Mouse (Mus musculus): ENCODE data around the gene Foxn3. TPM values are rescaled to one million over a fixed set of nuclear protein-coding genes. Genes with fewer than 3 reads are reported as not detected.

Gene Foxn3
- polyA plus RNA-seq, 1 experiment from 2014 or later = 18.6 TPM

DNA sequence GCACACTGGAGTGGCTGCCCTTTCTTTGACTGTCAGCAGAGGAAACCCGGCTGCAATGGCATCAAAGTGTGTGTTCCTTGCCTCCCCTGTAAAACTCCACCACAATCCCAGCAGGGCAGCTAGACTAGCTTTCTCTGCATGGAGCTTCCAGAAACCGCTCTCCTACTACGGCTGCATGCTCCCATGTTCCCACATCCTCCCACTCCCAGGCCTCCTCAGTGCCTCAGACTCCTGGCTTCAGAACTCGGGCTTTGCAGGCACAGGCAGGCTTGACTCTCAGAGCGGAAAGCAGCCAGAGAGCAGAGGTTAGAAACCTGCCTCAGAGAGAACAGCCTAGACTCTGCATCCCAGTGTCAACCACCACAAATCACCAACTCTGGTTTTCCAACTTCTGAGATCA, 147.8 kb downstream of the Foxn3 start:
- Histone ChIP-seq H3K4me2 (no peak overlapping the region), H3K4me1 (replicated peaks) (peaks cover 8% of the 10 kb centered on the region; the same call in 1 of the 2 replicates), H3K9me3 (replicated peaks) (no peaks in the 10 kb centered on the region), H3K27ac (replicated peaks) (no peak overlapping the region), H3K4me3 (replicated peaks) (no peak overlapping the region), H3K9ac (no peak overlapping the region), H3K27me3 (no peaks in the 10 kb centered on the region), H3K36me3 (replicated peaks) (no peaks in the 10 kb centered on the region)
- 75% methylated on average over 5 of the region's 5 CpGs for WGBS (ENCODE audit: insufficient replicate concordance)
- no peak for ATAC-seq (ENCODE audit: insufficient read depth)

DNA sequence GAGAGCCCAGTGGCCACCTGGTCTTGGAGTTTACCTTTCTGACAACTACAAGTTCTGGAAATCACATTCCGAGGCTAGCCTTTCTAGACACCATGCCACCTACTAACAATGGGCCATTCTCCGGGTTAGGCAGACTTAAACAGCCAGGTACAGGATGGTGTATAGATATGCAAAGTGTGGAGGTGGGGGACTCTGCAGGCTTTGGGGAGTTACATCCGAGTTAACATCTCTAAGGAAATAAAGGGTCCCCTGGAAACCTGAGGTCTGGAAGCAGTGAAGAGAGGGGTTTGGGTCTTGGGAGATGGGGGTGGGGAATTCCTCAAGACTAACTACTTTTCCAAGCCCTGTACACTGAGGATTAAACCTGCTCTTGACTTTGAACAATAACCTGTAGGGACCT, 150.9 kb downstream of the Foxn3 start:
- Histone ChIP-seq H3K4me3 (replicated peaks) (no peak overlapping the region), H3K4me1 (replicated peaks) (peaks cover 22% of the 10 kb centered on the region), H3K27ac (replicated peaks) (no peak overlapping the region), H3K9ac (no peak overlapping the region), H3K9me3 (replicated peaks) (no peaks in the 10 kb centered on the region), H3K4me2 (no peak overlapping the region), H3K27me3 (no peaks in the 10 kb centered on the region), H3K36me3 (replicated peaks) (no peaks in the 10 kb centered on the region)
- no peak for ATAC-seq (ENCODE audit: insufficient read depth)
- 63% methylated on average over 3 of the region's 3 CpGs for WGBS (ENCODE audit: insufficient replicate concordance)

DNA sequence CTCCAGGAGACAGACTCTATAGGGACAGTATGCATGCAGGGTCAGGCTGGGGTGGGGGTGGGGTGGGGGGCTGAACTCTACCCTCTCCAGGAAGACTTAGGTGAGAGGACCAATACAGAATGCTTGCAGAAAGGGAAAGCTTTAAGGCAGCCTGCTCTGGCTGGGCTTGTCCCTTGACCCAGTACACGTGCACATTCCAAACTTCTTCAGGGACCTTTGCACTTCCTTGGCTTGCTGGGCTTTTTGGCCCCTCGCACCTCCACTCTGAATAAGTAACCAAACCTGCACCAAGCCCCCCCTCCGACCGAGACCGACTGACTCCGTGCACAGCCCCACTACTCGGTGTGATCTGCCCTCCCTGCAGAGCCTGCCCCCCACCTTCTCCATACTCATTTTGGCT, 151.3 kb downstream of the Foxn3 start:
- no peak overlapping the region for H3K4me2 ChIP-seq
- H3K27ac ChIP-seq (replicated peaks) = no peak overlapping the region
- WGBS (ENCODE audit: insufficient replicate concordance) = 66% methylated on average over 7 of the region's 7 CpGs
- no peak overlapping the region for H3K9ac ChIP-seq
- no peaks in the 10 kb centered on the region for H3K27me3 ChIP-seq
- H3K9me3 ChIP-seq (replicated peaks) = no peaks in the 10 kb centered on the region
- ATAC-seq (ENCODE audit: insufficient read depth) = no peak
- peaks cover 26% of the 10 kb centered on the region for H3K4me1 ChIP-seq (replicated peaks)
- no peak overlapping the region for H3K4me3 ChIP-seq (replicated peaks)
- H3K36me3 ChIP-seq (replicated peaks) = no peaks in the 10 kb centered on the region

DNA sequence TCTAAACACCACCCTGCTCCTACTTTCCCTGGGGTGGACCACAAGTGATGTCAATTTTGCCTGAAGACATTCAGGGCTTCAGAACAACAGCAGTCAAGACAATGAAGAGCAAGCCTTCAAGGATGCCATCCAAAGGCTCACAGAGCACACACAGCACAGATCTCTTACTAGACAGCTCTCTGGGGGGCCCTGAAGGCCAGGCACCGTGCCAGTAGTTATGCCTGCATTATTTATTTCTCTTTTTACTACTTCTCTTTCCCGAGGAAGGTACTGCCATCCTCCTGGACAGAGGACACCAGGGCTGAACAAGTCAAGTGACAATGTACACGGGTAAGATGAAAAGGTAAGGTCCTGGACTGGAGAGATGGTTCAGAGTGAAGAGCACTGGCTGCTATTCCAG, 154.7 kb downstream of the Foxn3 start:
- 0 out of 2 replicates have a peak overlapping the region, but pooled peaks have one; percentile 25 for H3K9ac ChIP-seq
- no peaks in the 10 kb centered on the region for H3K27me3 ChIP-seq
- H3K4me3 ChIP-seq (replicated peaks) = no peak overlapping the region
- no peak overlapping the region; the same call in 1 of the 2 replicates for H3K4me2 ChIP-seq
- no peaks in the 10 kb centered on the region for H3K9me3 ChIP-seq (replicated peaks)
- no peaks in the 10 kb centered on the region for H3K36me3 ChIP-seq (replicated peaks)
- H3K4me1 ChIP-seq (replicated peaks) = peaks cover 32% of the 10 kb centered on the region
- WGBS (ENCODE audit: insufficient replicate concordance) = 53% methylated on average over 3 of the region's 3 CpGs
- no peak for ATAC-seq (ENCODE audit: insufficient read depth)
- peak overlapping the region; percentile 9; the same call in 1 of the 2 replicates for H3K27ac ChIP-seq (replicated peaks)

DNA sequence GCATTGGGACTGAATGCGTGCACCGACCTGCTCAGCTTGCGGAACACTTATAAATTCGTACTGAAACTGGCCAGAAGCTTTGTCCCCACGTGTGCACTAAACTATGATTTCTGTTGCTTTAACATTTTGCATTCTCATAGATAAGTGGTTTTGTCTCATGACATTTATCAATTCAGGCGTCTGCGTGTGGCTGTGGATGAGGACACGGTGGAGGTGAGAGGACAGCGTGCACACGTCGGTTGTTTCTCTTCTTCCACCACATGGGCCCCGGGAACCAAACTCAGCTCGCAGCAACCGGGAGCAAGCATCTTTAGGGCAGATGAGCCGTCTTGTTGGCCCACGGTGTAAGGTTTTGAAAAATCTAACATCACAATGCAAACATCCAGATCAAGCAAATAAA, 155.3 kb downstream of the Foxn3 start:
- H3K27ac ChIP-seq (replicated peaks) = peak overlapping the region; percentile 9; the same call in 1 of the 2 replicates

DNA sequence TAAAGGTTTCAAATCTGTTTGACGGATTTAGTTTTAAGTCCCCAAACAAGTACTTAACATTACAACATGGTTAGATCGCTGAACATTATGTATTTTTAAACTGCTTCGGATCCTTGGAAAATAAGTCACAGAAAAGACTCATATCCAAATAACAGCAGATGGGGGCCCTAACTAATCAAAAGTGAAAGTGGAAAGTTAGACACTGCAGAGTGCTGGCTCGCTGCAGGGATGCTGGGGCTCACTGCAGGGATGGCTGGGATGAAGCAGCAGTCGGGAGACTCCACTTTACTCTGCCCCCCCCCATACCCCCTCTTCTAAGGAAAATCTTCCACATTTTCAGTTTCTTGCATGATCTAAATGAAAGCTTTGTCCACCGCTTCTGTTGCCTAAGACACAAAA, 156.1 kb downstream of the Foxn3 start:
- H3K4me2 ChIP-seq = peak overlapping the region; percentile 66
- H3K4me1 ChIP-seq (replicated peaks) = peaks cover 30% of the 10 kb centered on the region
- H3K27me3 ChIP-seq = no peaks in the 10 kb centered on the region
- 50% methylated on average over 6 of the region's 6 CpGs for WGBS (ENCODE audit: insufficient replicate concordance)
- no peak for ATAC-seq (ENCODE audit: insufficient read depth)
- peak overlapping the region; percentile 43 for H3K4me3 ChIP-seq (replicated peaks)
- H3K36me3 ChIP-seq (replicated peaks) = 0 out of 2 replicates have a peak, but pooled peaks cover 4% of the 10 kb centered on the region
- H3K9ac ChIP-seq = peak overlapping the region; percentile 39; the same call in 1 of the 2 replicates
- no peaks in the 10 kb centered on the region for H3K9me3 ChIP-seq (replicated peaks)
- 0 out of 2 replicates have a peak overlapping the region, but pooled peaks have one; percentile 24 for H3K27ac ChIP-seq (replicated peaks)

More for the DNA sequence above, 155.3 kb downstream of the Foxn3 start:
- peaks cover 30% of the 10 kb centered on the region for H3K4me1 ChIP-seq (replicated peaks)
- H3K4me2 ChIP-seq = peak overlapping the region; percentile 66
- ATAC-seq (ENCODE audit: insufficient read depth) = no peak
- 0 out of 2 replicates have a peak, but pooled peaks cover 4% of the 10 kb centered on the region for H3K36me3 ChIP-seq (replicated peaks)
- no peaks in the 10 kb centered on the region for H3K27me3 ChIP-seq
- H3K9me3 ChIP-seq (replicated peaks) = no peaks in the 10 kb centered on the region
- H3K9ac ChIP-seq = peak overlapping the region; percentile 25; the same call in 1 of the 2 replicates
- 66% methylated on average over 16 of the region's 16 CpGs for WGBS (ENCODE audit: insufficient replicate concordance)
- H3K4me3 ChIP-seq (replicated peaks) = no peak overlapping the region

DNA sequence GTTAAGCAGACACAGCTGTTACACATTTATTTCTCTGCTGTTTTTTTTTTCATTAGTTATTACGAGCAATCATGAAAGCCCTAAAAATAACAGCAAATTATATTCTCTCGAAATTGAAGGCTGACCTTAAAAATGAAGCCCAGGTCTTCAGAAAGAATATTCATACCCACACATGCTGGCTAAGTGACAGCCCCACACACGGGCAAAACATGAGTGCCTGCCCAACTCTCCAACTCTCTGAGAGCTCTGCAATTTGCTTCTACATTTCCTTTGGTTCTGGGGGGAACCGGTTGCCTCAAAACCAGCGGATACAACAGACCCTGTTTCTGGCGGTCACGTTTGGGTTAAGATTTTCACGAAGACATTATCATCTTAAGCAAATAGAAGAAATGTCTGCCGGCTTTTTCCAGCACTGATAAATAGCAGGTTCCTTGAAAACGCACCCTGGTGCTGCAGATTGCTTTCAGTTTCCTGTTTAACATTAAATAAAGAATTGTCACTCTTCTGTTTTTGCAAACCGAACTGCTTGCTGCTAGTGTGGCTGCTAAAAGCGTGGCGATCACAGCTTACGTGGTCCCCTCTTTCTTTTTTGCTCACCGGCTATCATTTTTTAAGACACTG, 156.6 kb downstream of the Foxn3 start:
- 0 out of 2 replicates have a peak, but pooled peaks cover 4% of the 10 kb centered on the region for H3K36me3 ChIP-seq (replicated peaks)
- peak overlapping the region; percentile 39; the same call in 1 of the 2 replicates for H3K9ac ChIP-seq
- H3K27ac ChIP-seq (replicated peaks) = peak overlapping the region; percentile 24; the same call in 1 of the 2 replicates
- peak overlapping the region; percentile 66 for H3K4me2 ChIP-seq
- H3K4me1 ChIP-seq (replicated peaks) = peaks cover 30% of the 10 kb centered on the region
- H3K27me3 ChIP-seq = no peaks in the 10 kb centered on the region
- 34% methylated on average over 15 of the region's 15 CpGs for WGBS (ENCODE audit: insufficient replicate concordance)
- no peaks in the 10 kb centered on the region for H3K9me3 ChIP-seq (replicated peaks)
- H3K4me3 ChIP-seq (replicated peaks) = peak overlapping the region; percentile 43
- ATAC-seq (ENCODE audit: insufficient read depth) = no peak

DNA sequence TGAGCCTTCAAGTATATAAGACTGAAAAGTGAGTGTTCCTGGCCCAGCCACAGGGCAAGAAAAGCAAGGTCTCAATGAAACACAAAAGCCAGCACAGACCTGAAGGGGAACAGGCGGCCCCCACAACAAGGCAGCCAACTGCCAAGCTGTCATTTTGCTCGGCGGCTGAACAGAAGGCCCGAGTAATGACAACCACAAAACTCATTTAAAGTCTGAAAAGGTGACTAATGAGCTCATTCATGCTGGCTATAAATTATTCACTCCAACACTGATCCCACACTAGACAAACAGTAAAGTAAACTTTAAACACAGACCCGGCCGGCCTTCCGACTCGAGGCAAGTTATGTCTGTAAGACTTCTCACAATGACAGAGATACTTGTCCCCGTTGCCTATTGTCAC, 157.1 kb downstream of the Foxn3 start:
- Histone ChIP-seq H3K27me3 (no peaks in the 10 kb centered on the region), H3K4me1 (replicated peaks) (peaks cover 30% of the 10 kb centered on the region), H3K4me3 (replicated peaks) (no peak overlapping the region), H3K36me3 (replicated peaks) (0 out of 2 replicates have a peak, but pooled peaks cover 4% of the 10 kb centered on the region), H3K9ac (no peak overlapping the region), H3K9me3 (replicated peaks) (no peaks in the 10 kb centered on the region), H3K4me2 (peak overlapping the region; percentile 66), H3K27ac (replicated peaks) (0 out of 2 replicates have a peak overlapping the region, but pooled peaks have one; percentile 20)
- 44% methylated on average over 9 of the region's 9 CpGs for WGBS (ENCODE audit: insufficient replicate concordance)
- ATAC-seq (ENCODE audit: insufficient read depth) = no peak

DNA sequence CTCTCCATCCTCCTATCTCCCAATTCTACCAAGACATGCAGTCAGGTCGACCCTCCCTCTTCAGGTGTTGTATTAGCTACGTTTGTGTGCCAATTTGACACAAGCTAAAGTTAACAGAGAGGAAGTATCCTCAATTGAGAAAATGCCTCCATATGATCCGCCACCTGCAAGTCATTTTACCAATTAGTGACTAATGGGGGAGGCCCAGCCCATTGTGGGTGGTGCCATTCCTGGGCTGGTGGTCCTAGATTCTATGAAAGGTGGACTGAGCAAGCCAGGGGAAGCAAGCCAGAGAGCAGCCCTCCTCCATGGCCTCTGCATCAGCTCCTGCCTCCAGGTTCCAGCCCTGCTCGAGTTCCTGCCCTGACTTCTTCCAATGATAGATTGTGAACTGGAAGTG, 158.0 kb downstream of the Foxn3 start:
- Histone ChIP-seq H3K4me2 (no peak overlapping the region), H3K27ac (replicated peaks) (no peak overlapping the region), H3K4me1 (replicated peaks) (peaks cover 30% of the 10 kb centered on the region), H3K9me3 (replicated peaks) (no peaks in the 10 kb centered on the region), H3K27me3 (no peaks in the 10 kb centered on the region), H3K4me3 (replicated peaks) (no peak overlapping the region), H3K36me3 (replicated peaks) (0 out of 2 replicates have a peak, but pooled peaks cover 4% of the 10 kb centered on the region), H3K9ac (no peak overlapping the region)
- ATAC-seq (ENCODE audit: insufficient read depth) = no peak
- 71% methylated on average over 4 of the region's 4 CpGs for WGBS (ENCODE audit: insufficient replicate concordance)

DNA sequence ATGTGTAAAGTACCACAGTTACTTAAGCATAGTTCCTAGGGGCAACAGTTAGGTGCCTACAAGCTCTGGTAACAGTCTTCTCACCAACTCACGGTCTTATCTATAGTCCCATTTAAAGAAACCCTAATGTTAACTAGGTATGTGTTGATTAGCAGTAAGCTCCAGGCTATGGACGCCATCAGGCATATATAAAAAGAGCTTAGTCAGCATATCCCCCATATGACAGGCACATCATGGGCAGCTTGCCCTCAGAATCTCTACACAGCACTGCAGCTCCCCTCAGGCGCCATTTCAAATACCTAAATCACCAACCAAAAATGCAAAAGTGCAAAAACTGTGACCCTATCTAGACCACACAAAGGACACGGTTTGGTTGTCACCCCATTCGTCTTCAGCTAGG, 160.4 kb downstream of the Foxn3 start:
- H3K27me3 ChIP-seq = no peaks in the 10 kb centered on the region
- no peaks in the 10 kb centered on the region for H3K9me3 ChIP-seq (replicated peaks)
- 0 out of 2 replicates have a peak, but pooled peaks cover 4% of the 10 kb centered on the region for H3K36me3 ChIP-seq (replicated peaks)
- no peak for ATAC-seq (ENCODE audit: insufficient read depth)
- no peak overlapping the region for H3K27ac ChIP-seq (replicated peaks)
- peaks cover 21% of the 10 kb centered on the region for H3K4me1 ChIP-seq (replicated peaks)
- no peak overlapping the region for H3K4me3 ChIP-seq (replicated peaks)
- no peak overlapping the region for H3K9ac ChIP-seq
- 78% methylated on average over 5 of the region's 5 CpGs for WGBS (ENCODE audit: insufficient replicate concordance)
- no peak overlapping the region for H3K4me2 ChIP-seq

DNA sequence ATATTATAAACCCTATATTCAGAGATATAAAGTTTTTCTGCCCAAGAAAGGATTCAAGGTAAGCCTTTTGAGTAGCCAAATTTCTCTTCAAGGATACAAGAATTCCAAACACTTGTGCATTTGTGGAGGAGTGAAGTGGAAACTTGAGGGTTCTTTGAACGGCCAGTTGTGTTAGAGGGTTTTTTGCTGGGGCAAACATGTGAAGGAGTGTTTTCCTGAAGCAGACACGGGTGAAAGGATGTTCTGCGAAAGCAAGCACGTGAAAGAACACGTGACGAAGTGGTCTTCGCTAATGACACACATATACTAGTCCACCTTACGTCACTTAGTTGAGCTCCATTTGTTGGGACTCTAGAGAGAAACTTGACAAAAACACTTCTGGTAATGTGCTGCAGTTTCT, 162.5 kb downstream of the Foxn3 start:
- Histone ChIP-seq H3K9ac (no peak overlapping the region), H3K4me2 (no peak overlapping the region), H3K9me3 (replicated peaks) (no peaks in the 10 kb centered on the region), H3K4me3 (replicated peaks) (no peak overlapping the region), H3K27ac (replicated peaks) (no peak overlapping the region), H3K27me3 (no peaks in the 10 kb centered on the region), H3K36me3 (replicated peaks) (0 out of 2 replicates have a peak, but pooled peaks cover 4% of the 10 kb centered on the region), H3K4me1 (replicated peaks) (peaks cover 8% of the 10 kb centered on the region; the same call in 1 of the 2 replicates)
- 80% methylated on average over 8 of the region's 8 CpGs for WGBS (ENCODE audit: insufficient replicate concordance)
- ATAC-seq (ENCODE audit: insufficient read depth) = no peak
